Mouse (Mus musculus): ENCODE data around the gene Slc30a3. TPM values are rescaled to one million over a fixed set of nuclear protein-coding genes. Genes with fewer than 3 reads are reported as not detected.

The Slc30a3 gene
- polyA plus RNA-seq, 1 experiment = not detected

- peaks cover 9% of the 10 kb centered on the region; the same call in 1 of the 2 replicates for H3K9me3 ChIP-seq (ENCODE audit: control insufficient read depth, low read length)
- peaks cover 7% of the 10 kb centered on the region for H3K36me3 ChIP-seq (ENCODE audit: control insufficient read depth)
- no peak overlapping the region for H3K4me3 ChIP-seq (replicated peaks)
- H3K27me3 ChIP-seq (ENCODE audit: control insufficient read depth) = peaks cover 69% of the 10 kb centered on the region
- H3K4me1 ChIP-seq (ENCODE audit: control insufficient read depth) = peaks cover 3% of the 10 kb centered on the region; the same call in 1 of the 2 replicates
- no peak for TF ChIP-seq TAL1 (IDR thresholded peaks at IDR 0.05; ENCODE audit: low read length)
- no peak for TF ChIP-seq GATA1 (IDR thresholded peaks at IDR 0.05; ENCODE audit: low read length)
Measured at GRCm38 (mm10) chr5:31136730-31137424, 28.8 kb upstream of the Slc30a3 start.

GRCm38 (mm10) chr5:31126050-31126449 is 18.0 kb upstream of the Slc30a3 start:
- no peaks in the 10 kb centered on the region for H3K4me1 ChIP-seq (ENCODE audit: control insufficient read depth)
- H3K36me3 ChIP-seq (ENCODE audit: control insufficient read depth) = no peaks in the 10 kb centered on the region
- TF ChIP-seq TAL1 (IDR thresholded peaks at IDR 0.05; ENCODE audit: low read length) (no peak), GATA1 (IDR thresholded peaks at IDR 0.05; ENCODE audit: low read length) (no peak)
- peaks cover 11% of the 10 kb centered on the region for H3K27me3 ChIP-seq (ENCODE audit: control insufficient read depth)
- H3K4me3 ChIP-seq (replicated peaks) = no peak overlapping the region
- H3K9me3 ChIP-seq (ENCODE audit: control insufficient read depth, low read length) = no peaks in the 10 kb centered on the region

DNA sequence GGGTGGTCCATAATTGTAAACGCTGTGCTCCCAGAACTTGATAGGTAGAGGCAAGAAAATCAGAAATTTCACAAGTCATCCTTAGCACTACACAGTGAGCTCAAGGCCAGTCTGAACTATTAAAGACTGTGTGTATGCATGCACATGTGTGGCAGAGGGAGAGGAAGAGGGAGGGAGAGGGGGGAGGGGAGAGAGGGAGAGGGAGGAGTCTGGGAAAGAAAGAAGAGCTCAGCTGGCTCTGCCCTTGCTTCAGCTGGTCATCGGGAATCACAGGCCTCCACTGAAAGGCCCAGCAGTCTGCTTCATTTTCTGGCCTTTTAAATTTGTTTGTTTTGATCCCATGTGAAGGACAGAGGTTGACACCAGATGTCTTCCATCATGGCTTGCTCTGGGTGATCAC is 15.4 kb upstream of the Slc30a3 start:
- Histone ChIP-seq H3K27me3 (ENCODE audit: control insufficient read depth) (peaks cover 2% of the 10 kb centered on the region; the same call in 1 of the 2 replicates), H3K9me3 (ENCODE audit: control insufficient read depth, low read length) (no peaks in the 10 kb centered on the region), H3K4me1 (ENCODE audit: control insufficient read depth) (no peaks in the 10 kb centered on the region), H3K36me3 (ENCODE audit: control insufficient read depth) (no peaks in the 10 kb centered on the region), H3K4me3 (replicated peaks) (no peak overlapping the region)
- TF ChIP-seq TAL1 (IDR thresholded peaks at IDR 0.05; ENCODE audit: low read length) = no peak
- no peak for TF ChIP-seq GATA1 (IDR thresholded peaks at IDR 0.05; ENCODE audit: low read length)

DNA sequence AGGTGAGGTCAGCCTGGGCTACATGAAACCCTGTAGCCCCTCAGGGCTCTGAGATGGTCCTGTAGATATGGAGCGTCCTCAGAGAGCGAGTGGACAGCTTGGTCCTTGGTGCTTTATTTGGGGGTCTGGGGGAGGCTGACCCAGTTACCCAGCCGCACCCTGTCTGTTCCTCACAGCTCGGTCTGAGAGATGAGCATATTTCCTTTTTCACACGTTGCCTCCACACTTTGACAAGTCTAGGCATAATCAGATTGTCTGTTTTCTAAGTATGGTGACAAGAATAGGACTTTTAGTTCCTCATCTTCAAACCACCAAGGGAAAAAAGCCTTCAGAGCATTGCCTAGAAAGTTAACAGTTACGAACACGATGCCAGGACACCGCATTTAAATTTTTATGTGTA is 13.1 kb upstream of the Slc30a3 start:
- TF ChIP-seq GATA1 (IDR thresholded peaks at IDR 0.05; ENCODE audit: low read length) (no peak), TAL1 (IDR thresholded peaks at IDR 0.05; ENCODE audit: low read length) (no peak)
- no peaks in the 10 kb centered on the region for H3K9me3 ChIP-seq (ENCODE audit: control insufficient read depth, low read length)
- no peaks in the 10 kb centered on the region for H3K4me1 ChIP-seq (ENCODE audit: control insufficient read depth)
- peaks cover 8% of the 10 kb centered on the region for H3K27me3 ChIP-seq (ENCODE audit: control insufficient read depth)
- no peaks in the 10 kb centered on the region for H3K36me3 ChIP-seq (ENCODE audit: control insufficient read depth)
- H3K4me3 ChIP-seq (replicated peaks) = no peak overlapping the region

- Histone ChIP-seq H3K36me3 (ENCODE audit: control insufficient read depth) (no peaks in the 10 kb centered on the region), H3K4me3 (replicated peaks) (no peak overlapping the region), H3K4me1 (ENCODE audit: control insufficient read depth) (no peaks in the 10 kb centered on the region), H3K9me3 (ENCODE audit: control insufficient read depth, low read length) (no peaks in the 10 kb centered on the region), H3K27me3 (ENCODE audit: control insufficient read depth) (peaks cover 8% of the 10 kb centered on the region)
- TF ChIP-seq GATA1 (IDR thresholded peaks at IDR 0.05; ENCODE audit: low read length) = no peak
- no peak for TF ChIP-seq TAL1 (IDR thresholded peaks at IDR 0.05; ENCODE audit: low read length)
Measured at GRCm38 (mm10) chr5:31116912-31117311, 8.9 kb upstream of the Slc30a3 start.

DNA sequence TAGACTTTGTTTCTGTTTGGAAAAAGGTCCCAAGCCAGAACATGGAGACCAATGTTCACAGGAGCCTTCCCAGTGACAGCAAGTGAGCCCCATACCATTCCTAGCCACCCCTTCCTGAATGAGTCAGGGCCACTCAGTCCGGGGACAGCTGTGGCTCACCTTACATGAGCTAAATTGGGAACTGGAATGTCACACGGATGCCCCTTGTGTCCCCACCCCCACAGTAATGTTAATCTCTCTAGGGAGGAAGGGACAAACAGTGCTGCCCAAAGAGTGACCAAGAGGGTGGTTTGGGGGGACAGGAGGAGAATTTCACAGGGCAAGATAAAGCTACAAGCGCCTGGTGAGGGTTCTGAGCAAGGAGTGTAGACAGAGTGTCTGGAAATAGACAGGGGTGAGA is 8.3 kb upstream of the Slc30a3 start, which contains the start of gene Trim54:
TSS of gene Trim54 (plus strand) at position 359 of the 400 bp plus-strand sequence.
- no peak for TF ChIP-seq GATA1 (IDR thresholded peaks at IDR 0.05; ENCODE audit: low read length)
- no peak for TF ChIP-seq TAL1 (IDR thresholded peaks at IDR 0.05; ENCODE audit: low read length)
- peaks cover 8% of the 10 kb centered on the region for H3K27me3 ChIP-seq (ENCODE audit: control insufficient read depth)
- H3K4me3 ChIP-seq (replicated peaks) = no peak within 1 kb of the TSS
- H3K4me1 ChIP-seq (ENCODE audit: control insufficient read depth) = no peaks in the 10 kb centered on the region
- no peaks in the 10 kb centered on the region for H3K36me3 ChIP-seq (ENCODE audit: control insufficient read depth)
- H3K9me3 ChIP-seq (ENCODE audit: control insufficient read depth, low read length) = no peaks in the 10 kb centered on the region

- Histone ChIP-seq H3K36me3 (ENCODE audit: control insufficient read depth) (no peaks in the 10 kb centered on the region), H3K9me3 (ENCODE audit: control insufficient read depth, low read length) (no peaks in the 10 kb centered on the region), H3K4me1 (ENCODE audit: control insufficient read depth) (no peaks in the 10 kb centered on the region), H3K27me3 (ENCODE audit: control insufficient read depth) (peaks cover 7% of the 10 kb centered on the region), H3K4me3 (replicated peaks) (no peak overlapping the region)
- TF ChIP-seq TAL1 (IDR thresholded peaks at IDR 0.05; ENCODE audit: low read length) = no peak
Measured at GRCm38 (mm10) chr5:31110781-31111180, 2.7 kb upstream of the Slc30a3 start.

- Histone ChIP-seq H3K36me3 (ENCODE audit: control insufficient read depth) (no peaks in the 10 kb centered on the region), H3K27me3 (ENCODE audit: control insufficient read depth) (peaks cover 16% of the 10 kb centered on the region), H3K9me3 (ENCODE audit: control insufficient read depth, low read length) (no peaks in the 10 kb centered on the region), H3K4me1 (ENCODE audit: control insufficient read depth) (no peaks in the 10 kb centered on the region), H3K4me3 (replicated peaks) (no peak within 1 kb of the TSS)
- TF ChIP-seq TAL1 (IDR thresholded peaks at IDR 0.05; ENCODE audit: low read length) (no peak), GATA1 (IDR thresholded peaks at IDR 0.05; ENCODE audit: low read length) (no peak)
Measured at GRCm38 (mm10) chr5:31105814-31106335, 2.2 kb downstream of the Slc30a3 start, which contains the start of gene Dnajc5g. Dnajc5g (plus strand) TSS chr5:31106285.

DNA sequence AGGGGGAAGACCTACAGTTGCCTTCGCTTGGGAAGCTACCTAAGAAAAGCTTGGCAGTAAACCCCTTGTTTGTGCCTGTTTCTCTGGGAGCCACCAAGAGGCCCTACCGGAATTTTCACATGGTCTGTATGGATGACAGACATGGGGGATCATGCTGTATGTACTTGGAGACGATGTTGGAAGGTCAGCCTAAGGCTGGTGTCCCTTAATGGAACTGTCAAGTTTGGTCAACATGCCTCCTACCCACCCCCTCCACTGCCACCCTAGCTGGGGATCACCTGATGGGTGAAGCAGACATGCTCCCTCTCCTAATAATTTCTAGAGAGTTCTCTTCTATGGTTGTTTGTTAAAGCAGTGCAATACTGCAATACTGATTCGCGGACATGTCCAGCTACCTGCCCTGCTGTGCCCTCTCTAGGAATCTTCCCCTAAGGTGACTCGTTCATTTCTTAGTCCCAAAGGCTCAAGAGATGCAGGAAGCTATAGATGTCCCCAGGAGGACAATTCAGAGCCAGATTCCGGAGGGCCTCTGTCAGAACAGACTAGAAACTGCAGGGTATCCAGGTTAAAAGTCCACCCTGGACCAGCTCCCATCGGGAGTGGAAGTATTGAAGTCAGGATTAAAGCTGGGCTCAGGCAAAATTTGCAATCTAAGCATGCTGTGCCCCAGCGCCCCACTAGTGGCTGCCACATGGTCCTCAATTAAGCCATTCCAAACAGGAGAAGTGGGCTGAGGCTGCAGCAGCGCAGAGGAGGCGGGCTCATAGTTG is 12.1 kb downstream of the Slc30a3 start:
- Histone ChIP-seq H3K36me3 (ENCODE audit: control insufficient read depth) (no peaks in the 10 kb centered on the region), H3K9me3 (ENCODE audit: control insufficient read depth, low read length) (peaks cover 5% of the 10 kb centered on the region; the same call in 1 of the 2 replicates), H3K4me3 (replicated peaks) (no peak overlapping the region), H3K4me1 (ENCODE audit: control insufficient read depth) (peaks cover 5% of the 10 kb centered on the region), H3K27me3 (ENCODE audit: control insufficient read depth) (peaks cover 83% of the 10 kb centered on the region)
- TF ChIP-seq TAL1 (IDR thresholded peaks at IDR 0.05; ENCODE audit: low read length) = no peak
- no peak for TF ChIP-seq GATA1 (IDR thresholded peaks at IDR 0.05; ENCODE audit: low read length)

Measured in erythroblast, embryonic 14.5 days (primary cell).